Mouse (Mus musculus) testis, adult 2 months (tissue): ENCODE results near the gene Poc1b. TPM values are rescaled to one million over a fixed set of nuclear protein-coding genes. Genes with fewer than 3 reads are reported as not detected.

Source experiments
- H3K27ac ChIP-seq: fragments of 200-500 bp; 2 replicates; pipeline ENCODE4 v1.5.1; 2012; ENCODE audit warnings: low read depth, low read length; ENCODE audit not compliant: control insufficient read depth, insufficient read depth
- H3K27me3 ChIP-seq: fragments of 200-500 bp; 2 replicates; pipeline ENCODE4 v1.6.1; 2012; ENCODE audit warnings: mild to moderate bottlenecking, low read length, moderate library complexity; ENCODE audit not compliant: control insufficient read depth, insufficient read depth
- H3K36me3 ChIP-seq: fragments of 200-500 bp; 2 replicates; pipeline ENCODE4 v1.6.1; 2012; ENCODE audit warnings: mild to moderate bottlenecking, low read length; ENCODE audit not compliant: control insufficient read depth, insufficient read depth
- H3K4me1 ChIP-seq: fragments of 200-500 bp; 2 replicates; pipeline ENCODE4 v1.6.1; 2012; ENCODE audit warnings: low read length; ENCODE audit not compliant: control insufficient read depth, insufficient read depth
- H3K4me3 ChIP-seq: fragments of 200-500 bp; 2 replicates; pipeline ENCODE4 v1.5.1; 2012; ENCODE audit warnings: low read depth, mild to moderate bottlenecking, low read length, moderate library complexity, mixed read lengths; ENCODE audit not compliant: control insufficient read depth
- CTCF ChIP-seq: fragments of 200-500 bp; IDR thresholded peaks from 2 replicates; pipeline ENCODE4 v1.5.1; 2012; ENCODE audit warnings: low read depth, mild to moderate bottlenecking, inconsistent platforms, low read length, moderate library complexity; ENCODE audit not compliant: control insufficient read depth, insufficient read depth, insufficient replicate concordance
- POLR2A ChIP-seq: fragments of 200-500 bp; IDR thresholded peaks from 2 replicates; pipeline ENCODE4 v1.6.1; 2012; ENCODE audit warnings: low read depth, mild to moderate bottlenecking, inconsistent platforms, low read length, moderate library complexity; ENCODE audit not compliant: control insufficient read depth
- polyA plus RNA-seq: library from polyadenylated mRNA; depleted of rRNA; stranded (reverse); fragments of >200 nt; gene quantifications from 2 replicates; pipeline ENCODE4 v1.2.3, GENCODE M21; 2012; rRNA removed

Poc1b gene
- polyA plus RNA-seq, 1 experiment: 73.4 TPM

- no peaks in the 10 kb centered on the region for H3K27me3 ChIP-seq
- no peak overlapping the region for H3K27ac ChIP-seq
- H3K4me1 ChIP-seq: peaks cover 7% of the 10 kb centered on the region
- TF ChIP-seq CTCF (no peak), POLR2A (no peak)
- no peak overlapping the region for H3K4me3 ChIP-seq
- H3K36me3 ChIP-seq: no peaks in the 10 kb centered on the region
These were observed 137.2 kb downstream of the Poc1b start for GRCm38 (mm10) chr10:99243907-99244489.

- H3K27ac ChIP-seq: no peak overlapping the region
- peaks cover 7% of the 10 kb centered on the region for H3K4me1 ChIP-seq
- no peak overlapping the region for H3K4me3 ChIP-seq
- no peaks in the 10 kb centered on the region for H3K36me3 ChIP-seq
- no peak for TF ChIP-seq CTCF
- TF ChIP-seq POLR2A: no peak
- no peaks in the 10 kb centered on the region for H3K27me3 ChIP-seq
These were observed 137.9 kb downstream of the Poc1b start for GRCm38 (mm10) chr10:99244655-99245260.

GRCm38 (mm10) chr10:99246797-99247508 is 140.1 kb downstream of the Poc1b start:
- no peak for TF ChIP-seq CTCF
- TF ChIP-seq POLR2A: no peak
- Histone ChIP-seq H3K27ac (no peak overlapping the region), H3K4me3 (no peak overlapping the region), H3K27me3 (no peaks in the 10 kb centered on the region), H3K36me3 (no peaks in the 10 kb centered on the region), H3K4me1 (peaks cover under 1% of the 10 kb centered on the region; the same call in 1 of the 2 replicates)

Other genes with a start within 250 kb of the Poc1b start
- gene Atp2b1, start 192.6 kb upstream of the Poc1b start, polyA plus RNA-seq: 3.6 and 4.1 TPM in 2 replicates
- 0.61 and 0.67 TPM in 2 replicates for gene Galnt4, start 1.1 kb downstream of the Poc1b start, polyA plus RNA-seq
- gene Phxr2, start 19.3 kb downstream of the Poc1b start, polyA plus RNA-seq: not detected in 2 replicates
- 5.1 and 5.8 TPM in 2 replicates for gene Dusp6, start 156.2 kb downstream of the Poc1b start, polyA plus RNA-seq